Mouse (Mus musculus) brown adipose tissue, adult 24 weeks (tissue): ENCODE results near the gene Arid1b. TPM values are rescaled to one million over a fixed set of nuclear protein-coding genes. Genes with fewer than 3 reads are reported as not detected.

Source experiments
- H3K27ac ChIP-seq: fragments of 200-500 bp; replicated peaks from 2 replicates; pipeline ENCODE4 v1.5.1; 2012; ENCODE audit warnings: low read depth, mild to moderate bottlenecking, low read length
- H3K4me1 ChIP-seq: fragments of 200-500 bp; 2 replicates; pipeline ENCODE4 v1.6.1; 2012; ENCODE audit warnings: low read length, mixed read lengths; ENCODE audit not compliant: control insufficient read depth, insufficient read depth, insufficient read length
- H3K4me3 ChIP-seq: fragments of 200-500 bp; 2 replicates; pipeline ENCODE4 v1.5.1; 2012; ENCODE audit warnings: low read depth, mild to moderate bottlenecking, low read length, moderate library complexity; ENCODE audit not compliant: insufficient read depth
- polyA plus RNA-seq: library from polyadenylated mRNA; stranded (reverse); fragments of >200 nt; gene quantifications from 2 replicates; pipeline ENCODE4 v1.2.4, GENCODE M21; 2012; ENCODE audit not compliant: missing spikeins, insufficient read depth, insufficient read length

Gene Arid1b
- polyA plus RNA-seq, 1 experiment, result 13.9 TPM

DNA sequence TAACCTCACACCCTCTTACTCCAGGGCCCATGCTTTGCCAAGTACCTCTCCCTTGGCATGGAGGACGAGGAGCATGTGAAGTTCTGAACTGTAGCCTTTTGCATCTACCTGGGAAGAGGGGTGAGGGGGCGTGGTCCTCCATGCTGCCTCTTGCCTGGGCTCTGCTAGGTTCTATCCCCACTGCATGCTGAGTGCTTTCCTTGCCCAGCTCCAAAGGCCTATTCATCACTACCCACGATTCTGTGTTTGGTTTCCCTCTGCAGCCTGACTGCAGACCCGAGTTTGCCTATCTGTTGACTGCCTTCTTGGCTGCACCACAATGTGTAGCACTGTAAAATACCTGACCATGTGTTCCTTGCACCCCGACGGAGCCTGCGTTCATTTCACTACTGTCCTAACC, 194.3 kb downstream of the Arid1b start:
- Histone ChIP-seq H3K27ac (no peak overlapping the region), H3K4me1 (peaks cover 4% of the 10 kb centered on the region; the same call in 1 of the 2 replicates)

DNA sequence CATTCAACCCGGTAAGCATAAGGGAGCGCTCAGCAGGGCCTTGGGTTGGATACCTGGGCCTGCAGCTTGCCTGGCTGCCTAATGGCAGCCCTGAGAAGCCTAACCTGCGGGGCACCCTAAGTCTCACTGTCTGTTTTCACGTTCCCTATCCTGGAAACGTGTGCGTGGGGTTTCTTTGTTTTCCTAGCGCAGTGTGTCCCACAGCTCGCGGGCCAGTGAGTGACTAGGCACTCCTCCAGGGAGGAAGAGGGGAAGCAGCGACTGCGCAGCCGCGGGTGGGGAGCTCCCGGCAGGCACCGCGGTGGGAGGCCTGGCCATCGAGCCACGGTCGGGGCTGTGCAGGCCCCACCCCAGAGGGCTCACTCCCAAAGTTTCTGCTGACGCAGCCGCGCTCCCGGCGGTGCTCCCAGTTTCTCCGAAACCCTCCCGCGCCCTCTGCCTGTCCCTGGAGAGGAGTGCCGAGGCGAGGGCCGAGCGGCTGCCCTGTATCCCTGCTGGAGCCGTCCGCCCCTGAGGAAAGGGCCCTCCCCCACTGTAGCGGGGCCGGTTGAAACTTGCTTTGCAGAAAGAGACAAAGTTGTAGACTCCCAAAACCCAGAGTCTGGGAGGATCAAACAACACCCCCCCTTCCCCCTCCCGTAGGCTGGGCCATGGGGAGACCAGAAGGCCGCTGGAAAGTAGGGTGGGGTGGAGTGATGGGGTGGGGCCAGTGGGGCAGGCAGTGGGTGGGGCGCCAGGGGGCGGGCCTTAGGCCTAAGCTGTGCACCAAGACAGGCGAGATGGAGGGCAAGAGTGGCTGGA, 195.6 kb downstream of the Arid1b start:
- Histone ChIP-seq H3K4me1 (peaks cover 6% of the 10 kb centered on the region), H3K4me3 (peak overlapping the region; percentile 91), H3K27ac (peak overlapping the region; percentile 97)

More for the DNA sequence above, 194.3 kb downstream of the Arid1b start:
- no peak overlapping the region for H3K4me3 ChIP-seq

DNA sequence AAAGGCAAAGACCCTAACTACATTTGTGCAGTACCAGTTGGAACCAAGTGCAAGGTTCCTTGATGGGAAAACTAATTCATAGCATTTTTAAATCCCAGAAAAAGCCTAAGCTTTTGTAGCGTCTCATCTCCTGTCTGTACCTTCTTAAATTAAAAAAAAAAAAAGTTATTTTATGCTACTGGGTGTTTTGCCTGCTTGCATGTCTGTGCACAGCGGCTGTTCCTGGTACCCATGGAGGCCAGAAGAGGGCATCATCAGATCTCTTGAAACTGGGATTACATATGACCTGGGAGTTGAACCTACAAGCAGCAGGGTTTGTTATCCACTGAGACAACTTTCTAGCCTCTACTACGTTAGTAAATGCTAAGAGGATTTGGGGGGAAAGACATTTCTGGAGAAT, 196.2 kb downstream of the Arid1b start:
- Histone ChIP-seq H3K4me1 (peaks cover 6% of the 10 kb centered on the region), H3K27ac (peak overlapping the region; percentile 26; the same call in 1 of the 2 replicates), H3K4me3 (peak overlapping the region; percentile 17; the same call in 1 of the 2 replicates)

DNA sequence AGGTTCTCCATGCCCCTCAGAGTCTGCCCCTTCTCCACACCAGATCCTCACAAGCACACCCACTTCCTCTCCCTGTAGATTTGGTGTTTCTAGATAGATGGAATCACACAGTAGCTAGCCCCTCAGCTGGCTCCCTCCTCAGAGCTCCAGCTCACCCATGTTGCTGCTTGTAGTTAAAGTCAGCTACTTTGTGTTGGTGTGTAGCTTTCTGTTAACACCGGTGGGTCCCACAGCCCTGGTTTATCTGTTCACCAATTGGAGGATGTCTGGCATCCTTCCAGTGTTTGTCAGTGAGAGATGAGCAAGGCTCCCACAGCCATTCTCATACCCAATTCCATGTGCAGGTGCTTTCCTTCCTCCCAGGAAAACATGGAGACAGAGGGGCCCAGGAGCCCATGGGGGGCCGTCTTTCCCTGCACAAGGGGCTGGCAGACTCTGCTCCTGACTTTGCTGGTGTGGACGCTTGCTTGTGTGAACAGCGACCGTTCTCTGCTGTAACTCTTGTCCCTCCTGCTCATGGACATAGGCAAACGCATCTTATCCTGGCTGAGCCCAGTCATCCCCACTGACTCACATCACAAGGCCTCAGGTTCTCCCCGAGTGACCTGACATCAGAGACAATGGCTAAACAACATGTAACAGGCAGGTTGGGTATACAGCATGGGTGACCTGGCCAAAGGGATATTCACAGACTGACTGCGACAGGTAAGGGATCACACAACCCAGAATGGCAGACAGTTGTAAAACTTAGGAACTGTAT, 200.2 kb downstream of the Arid1b start:
- Histone ChIP-seq H3K4me3 (no peak overlapping the region), H3K4me1 (peaks cover 2% of the 10 kb centered on the region; the same call in 1 of the 2 replicates), H3K27ac (no peak overlapping the region)

DNA sequence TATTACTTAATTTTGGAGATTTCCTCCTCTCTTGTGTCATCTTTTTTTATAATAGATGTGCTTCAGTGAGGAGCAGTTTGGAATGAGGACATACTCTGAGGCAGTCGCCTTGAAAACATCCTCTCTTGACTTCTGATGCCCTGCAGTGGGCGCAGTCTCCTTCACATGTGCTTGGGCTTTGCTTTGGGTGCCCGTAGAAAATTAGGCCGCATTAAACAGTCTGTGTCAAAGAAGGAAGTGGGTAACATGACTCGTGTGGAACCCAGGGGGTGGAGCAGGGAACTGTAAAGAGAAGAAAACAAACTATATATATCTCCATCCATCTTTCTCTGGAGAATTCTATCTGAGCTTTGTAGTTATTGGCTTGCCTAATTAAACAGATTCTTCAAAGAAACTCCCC, 201.3 kb downstream of the Arid1b start:
- Histone ChIP-seq H3K4me1 (peaks cover 2% of the 10 kb centered on the region; the same call in 1 of the 2 replicates), H3K27ac (no peak overlapping the region), H3K4me3 (no peak overlapping the region)

DNA sequence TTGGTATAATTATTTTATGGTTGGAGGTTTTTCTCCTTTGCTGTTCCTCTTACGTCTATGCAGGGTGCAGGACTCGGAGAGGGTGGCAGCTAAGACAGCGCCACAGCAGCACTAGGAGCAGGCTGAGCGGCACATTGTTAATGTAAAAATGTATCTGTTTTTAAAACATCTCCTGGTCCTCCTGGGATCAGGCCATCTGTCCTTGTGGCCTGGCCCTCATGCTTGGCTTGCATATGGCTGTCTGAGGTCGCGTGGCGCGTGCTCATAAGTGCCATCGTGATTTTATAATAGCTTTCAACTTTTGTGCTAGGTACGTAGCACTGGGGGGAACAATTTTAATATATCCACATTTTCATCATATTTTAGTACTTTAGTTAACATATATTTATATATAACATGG, 201.9 kb downstream of the Arid1b start:
- Histone ChIP-seq H3K4me3 (no peak overlapping the region), H3K27ac (0 out of 2 replicates have a peak overlapping the region, but pooled peaks have one; percentile 23)

DNA sequence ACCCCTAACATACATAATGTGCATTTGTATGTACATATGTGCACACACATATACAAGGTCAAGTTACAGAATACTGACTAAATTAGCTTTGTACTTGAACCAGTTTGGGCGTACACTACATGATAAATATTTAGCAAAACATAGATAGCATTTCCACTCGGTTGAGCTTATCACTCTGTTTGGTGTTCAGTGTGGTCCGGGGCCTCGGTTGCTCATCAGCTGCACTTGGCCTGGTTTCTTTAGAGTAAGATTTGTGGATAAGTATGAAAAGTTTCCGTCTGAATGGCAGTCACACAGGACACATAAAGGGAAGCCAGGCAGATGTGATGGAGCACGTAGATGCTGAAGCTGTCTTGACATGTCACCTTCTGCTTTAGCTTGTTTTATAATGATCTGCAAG, 202.4 kb downstream of the Arid1b start:
- peaks cover 2% of the 10 kb centered on the region; the same call in 1 of the 2 replicates for H3K4me1 ChIP-seq
- no peak overlapping the region for H3K27ac ChIP-seq
- H3K4me3 ChIP-seq, result no peak overlapping the region

More for the DNA sequence above, 201.9 kb downstream of the Arid1b start:
- H3K4me1 ChIP-seq, result peaks cover 2% of the 10 kb centered on the region; the same call in 1 of the 2 replicates

DNA sequence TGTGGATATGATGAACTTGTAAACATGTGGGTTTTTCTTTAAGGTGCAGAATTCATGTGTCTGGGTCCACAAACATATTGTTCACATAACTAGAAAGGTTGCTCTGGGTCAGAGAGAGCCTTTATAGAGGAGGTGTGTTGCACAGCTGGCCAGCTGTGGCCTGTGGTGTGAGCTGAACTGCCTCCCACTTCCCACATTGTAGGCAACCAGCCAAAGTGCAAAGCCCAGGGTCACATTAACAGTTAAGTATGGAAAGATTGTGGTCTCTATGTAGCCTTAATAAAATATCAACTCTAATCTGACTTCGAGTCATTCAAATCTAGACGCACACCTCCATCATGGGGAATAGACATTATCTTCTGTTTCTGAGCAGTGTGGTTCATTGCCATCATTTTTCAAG, 203.0 kb downstream of the Arid1b start:
- Histone ChIP-seq H3K4me1 (peaks cover 2% of the 10 kb centered on the region; the same call in 1 of the 2 replicates), H3K4me3 (no peak overlapping the region), H3K27ac (no peak overlapping the region)

DNA sequence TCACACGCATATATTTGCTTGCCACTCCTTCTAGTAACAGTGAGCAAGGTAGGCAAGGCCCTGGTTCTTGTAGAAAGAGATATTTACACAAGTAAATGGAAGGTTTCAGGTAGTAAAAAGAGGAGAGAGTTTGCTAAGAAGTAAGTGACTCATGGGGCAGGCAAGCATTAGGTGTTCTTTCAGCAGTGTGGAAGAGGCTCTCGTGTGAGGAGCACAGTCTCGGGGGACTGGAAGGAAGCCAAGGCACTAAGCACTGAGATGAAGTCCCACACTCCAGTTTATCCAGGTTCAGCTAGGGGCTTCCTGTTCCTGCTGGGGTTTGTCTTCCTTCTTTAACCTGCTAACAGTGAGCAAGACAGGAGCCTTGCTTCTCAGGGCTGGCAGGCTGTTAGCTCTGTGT, 203.6 kb downstream of the Arid1b start:
- H3K4me3 ChIP-seq, result no peak overlapping the region
- H3K27ac ChIP-seq, result no peak overlapping the region
- H3K4me1 ChIP-seq, result peaks cover 5% of the 10 kb centered on the region; the same call in 1 of the 2 replicates

DNA sequence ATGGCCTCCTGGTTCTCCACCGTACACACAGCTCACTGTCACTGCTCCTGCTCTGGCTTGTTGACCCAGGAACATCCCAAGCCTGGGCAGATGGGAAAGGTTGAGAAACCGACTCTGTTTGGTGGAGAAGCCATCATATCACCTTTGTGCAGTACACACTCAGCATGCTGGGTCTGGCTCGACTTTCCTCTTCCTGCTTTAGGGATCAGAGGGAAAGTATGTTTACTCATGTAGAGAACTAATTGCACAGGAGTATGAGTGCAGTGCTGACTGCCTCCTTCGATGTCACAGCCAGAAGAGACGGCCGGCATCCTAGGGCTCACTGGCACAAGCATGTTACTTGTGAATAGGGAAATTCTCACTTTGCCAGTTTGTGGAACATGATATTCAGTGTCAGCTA, 204.1 kb downstream of the Arid1b start:
- Histone ChIP-seq H3K4me3 (no peak overlapping the region), H3K27ac (no peak overlapping the region), H3K4me1 (peaks cover 8% of the 10 kb centered on the region)

DNA sequence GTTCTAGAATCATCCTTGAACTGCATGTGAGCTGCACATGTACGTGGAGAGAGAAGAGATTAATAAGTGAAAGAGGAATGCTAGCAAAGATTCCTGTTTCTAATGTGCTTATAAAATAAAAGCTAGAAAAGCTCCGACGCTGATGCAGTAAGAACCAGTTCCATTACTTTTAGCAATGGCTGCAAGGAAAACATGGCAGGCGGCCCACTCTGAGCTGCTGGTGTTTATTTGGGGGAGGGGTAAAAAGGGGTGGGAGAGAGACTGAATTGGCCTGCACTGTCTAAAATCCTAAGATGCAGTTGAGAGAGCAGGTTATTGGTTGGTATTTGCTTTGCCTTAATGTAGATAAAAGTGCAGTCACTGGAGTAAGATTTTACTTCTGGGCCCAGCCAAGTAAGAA, 204.7 kb downstream of the Arid1b start:
- Histone ChIP-seq H3K27ac (no peak overlapping the region), H3K4me1 (peaks cover 12% of the 10 kb centered on the region), H3K4me3 (no peak overlapping the region)

DNA sequence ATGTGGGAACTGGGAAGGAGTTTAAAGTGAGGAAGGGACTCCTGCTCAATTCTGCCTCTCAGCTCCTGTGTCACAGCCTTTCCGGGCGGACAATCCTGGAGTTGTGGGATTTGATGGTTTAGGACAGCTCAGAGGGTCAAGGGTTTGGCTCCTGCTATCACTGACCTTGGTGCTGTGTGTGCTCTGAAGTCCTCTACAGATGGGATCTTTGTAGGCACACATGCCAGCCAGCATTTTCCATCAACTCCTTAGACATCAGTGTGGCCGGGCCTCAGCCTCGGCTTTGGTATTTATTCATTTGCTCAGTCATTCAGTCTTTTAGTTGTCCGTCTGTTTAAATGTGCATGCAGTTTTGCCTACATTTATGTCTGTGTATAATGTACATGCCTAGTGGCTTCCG, 206.5 kb downstream of the Arid1b start:
- no peak overlapping the region for H3K4me3 ChIP-seq
- H3K27ac ChIP-seq, result no peak overlapping the region
- peaks cover 23% of the 10 kb centered on the region for H3K4me1 ChIP-seq

DNA sequence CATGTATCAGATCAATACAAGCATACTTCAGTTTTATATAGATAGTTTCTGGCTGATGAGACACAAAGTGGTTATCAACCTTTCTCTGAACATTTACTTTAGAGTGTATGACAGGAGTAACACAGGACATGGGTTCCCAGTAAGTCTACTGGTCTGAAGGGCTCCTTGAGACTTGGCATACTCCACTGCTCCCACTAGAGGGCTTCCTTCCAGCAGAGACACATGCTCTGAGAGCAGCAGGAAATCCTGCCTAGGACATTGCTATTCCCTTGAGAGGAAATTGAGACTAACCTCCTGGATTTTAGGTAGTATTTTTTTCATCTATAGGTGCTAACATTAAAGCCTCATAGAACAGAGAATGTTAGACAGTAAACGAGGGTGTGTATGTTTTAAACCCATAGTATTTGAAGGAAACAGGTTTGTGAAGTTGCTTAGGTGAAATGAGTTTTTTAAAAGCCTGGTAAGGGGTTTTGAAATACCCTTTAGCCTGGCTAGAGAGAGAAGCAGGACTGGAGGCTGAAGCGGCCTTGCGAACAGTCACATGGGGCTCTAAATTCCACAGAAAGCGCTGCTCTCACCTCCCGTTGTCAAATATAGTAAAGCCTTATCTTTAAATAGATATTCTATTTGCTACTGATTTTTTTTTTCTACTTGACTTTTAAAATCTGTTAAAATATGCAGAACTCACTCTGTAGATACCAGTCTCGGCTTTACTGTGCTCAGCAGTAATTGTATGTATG, 207.9 kb downstream of the Arid1b start:
- peaks cover 28% of the 10 kb centered on the region for H3K4me1 ChIP-seq
- no peak overlapping the region for H3K27ac ChIP-seq
- no peak overlapping the region for H3K4me3 ChIP-seq

DNA sequence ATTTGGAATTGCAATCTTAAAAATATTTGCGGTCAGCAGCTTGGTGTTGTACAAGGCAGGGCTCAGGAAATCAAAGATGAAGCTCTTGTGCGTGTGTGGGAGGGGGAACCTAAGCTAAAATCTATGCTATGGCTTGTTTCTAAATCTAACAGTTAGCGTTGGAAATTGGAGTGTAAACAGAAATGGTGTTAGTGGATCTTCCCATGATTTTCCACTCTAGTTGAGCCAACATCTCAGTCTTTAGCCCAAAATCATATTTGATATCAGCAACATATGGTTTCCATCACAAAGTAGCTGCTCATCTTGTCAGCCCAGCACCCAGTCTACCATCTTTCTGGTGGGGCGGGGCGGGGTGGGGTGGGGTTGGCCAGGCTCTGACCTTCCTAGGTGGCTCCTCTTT, 208.6 kb downstream of the Arid1b start:
- no peak overlapping the region for H3K27ac ChIP-seq
- H3K4me1 ChIP-seq, result peaks cover 30% of the 10 kb centered on the region
- H3K4me3 ChIP-seq, result no peak overlapping the region
